Mouse (Mus musculus) ES-Bruce4 (cell line): ENCODE data around the gene Naa15.

Source experiments
- CTCF ChIP-seq: IDR thresholded peaks from one replicate; pipeline ENCODE4 v1.8.1; 2011; ENCODE audit warnings: low read depth, low read length
- EP300 ChIP-seq: IDR thresholded peaks from 2 replicates; pipeline ENCODE4 v1.6.1; 2011; ENCODE audit warnings: low read depth, low read length; ENCODE audit not compliant: insufficient read depth

DNA sequence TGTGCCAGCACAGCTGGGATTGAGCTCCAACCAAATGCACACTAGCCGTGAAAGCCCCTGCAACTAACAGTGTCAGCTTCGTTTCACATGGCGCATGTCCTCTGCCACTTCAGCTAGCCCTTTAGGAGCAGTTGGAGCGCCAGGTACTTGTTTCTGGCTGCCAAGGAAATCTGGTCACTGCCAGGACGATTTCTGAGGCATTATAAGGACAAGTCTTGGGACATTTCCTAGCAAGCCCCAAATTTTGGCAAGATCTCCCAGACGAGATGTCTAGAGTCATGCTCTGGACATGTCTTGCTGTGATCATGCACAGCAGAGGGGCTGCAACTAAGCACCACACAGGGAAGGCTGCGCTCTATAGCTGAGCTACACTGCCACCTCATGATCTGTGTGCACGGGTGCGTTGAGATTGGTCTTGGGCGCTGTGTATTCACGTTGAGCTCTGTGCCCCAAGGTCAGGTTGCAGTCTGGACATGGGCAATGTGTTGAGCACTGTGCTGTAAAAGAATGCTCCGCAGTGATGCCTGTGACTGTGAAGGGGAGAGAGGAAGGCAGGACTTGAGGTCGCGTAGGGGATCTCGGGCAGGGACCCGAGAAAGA, 110.3 kb downstream of the Naa15 start:
- TF ChIP-seq CTCF = no peak
- TF ChIP-seq EP300 = no peak
